Mouse (Mus musculus): ENCODE data around the gene Fcgr4. TPM values are rescaled to one million over a fixed set of nuclear protein-coding genes. Genes with fewer than 3 reads are reported as not detected.
"Not testable (repeated sequence)": the region's sequence is repeated elsewhere in the genome, so short reads cannot be mapped to it uniquely, and the experiment has no call there.

The Fcgr4 gene
- polyA plus RNA-seq, 1 experiment from 2014 or later: 0.20 TPM

DNA sequence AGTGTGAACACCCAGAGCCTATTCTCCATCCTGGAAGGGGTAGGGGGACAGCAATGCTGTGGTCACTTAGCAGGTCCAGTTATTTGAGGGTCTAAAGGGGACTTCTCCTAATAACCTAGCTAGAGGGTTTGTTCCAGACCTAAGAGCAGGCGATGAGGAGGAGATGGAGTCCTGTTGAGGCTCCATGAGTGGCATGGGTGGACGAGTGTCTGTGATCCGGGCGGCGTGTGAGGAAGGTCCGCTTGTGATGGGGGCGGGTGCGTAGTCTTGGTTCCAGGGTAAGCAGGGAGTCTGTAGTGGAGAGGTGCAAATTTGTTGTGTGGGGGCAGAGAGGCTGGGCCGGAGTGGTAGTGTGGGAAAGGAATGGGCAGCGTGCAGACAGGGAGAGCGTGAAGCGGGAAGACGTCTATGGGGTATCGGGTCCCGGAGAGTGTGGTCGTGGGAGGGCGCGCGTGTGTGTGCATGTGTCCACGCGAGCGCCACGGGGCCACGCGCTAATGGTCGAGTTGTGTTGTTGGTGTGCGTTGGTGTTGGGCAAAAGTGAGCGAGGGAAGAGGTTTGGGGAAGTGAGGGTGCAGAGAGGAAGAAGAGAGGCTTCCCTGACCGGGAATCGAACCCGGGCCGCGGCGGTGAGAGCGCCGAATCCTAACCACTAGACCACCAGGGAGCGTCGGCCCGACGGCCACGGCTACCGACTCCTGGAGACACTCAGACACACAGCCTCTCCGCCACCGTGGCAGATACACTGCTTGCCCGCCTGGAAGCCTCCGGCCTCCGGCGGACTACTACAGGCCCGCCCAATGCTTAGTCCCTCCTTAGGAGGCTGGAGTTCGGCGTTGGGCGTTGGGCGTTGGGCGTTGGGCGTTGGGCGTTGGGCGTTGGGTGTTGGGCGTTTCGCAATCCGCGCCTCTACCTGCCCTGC lies 45.1 kb downstream of the Fcgr4 start:
- Histone ChIP-seq H3K4me2 (replicated peaks) (peak overlapping the region; percentile 51), H3K4me3 (peak overlapping the region; percentile 35), H3K9ac (0 out of 2 replicates have a peak overlapping the region, but pooled peaks have one; percentile 6), H3K27me3 (replicated peaks) (peaks cover 34% of the 10 kb centered on the region)
- peak; percentile 79 for ATAC-seq (ENCODE audit: low FRiP score, low read depth)
- H3K4me1 ChIP-seq, H3K36me3 ChIP-seq, H3K27ac ChIP-seq, H3K9me3 ChIP-seq: not testable (repeated sequence)
- WGBS: 10% methylated on average over 41 of the region's 61 CpGs

DNA sequence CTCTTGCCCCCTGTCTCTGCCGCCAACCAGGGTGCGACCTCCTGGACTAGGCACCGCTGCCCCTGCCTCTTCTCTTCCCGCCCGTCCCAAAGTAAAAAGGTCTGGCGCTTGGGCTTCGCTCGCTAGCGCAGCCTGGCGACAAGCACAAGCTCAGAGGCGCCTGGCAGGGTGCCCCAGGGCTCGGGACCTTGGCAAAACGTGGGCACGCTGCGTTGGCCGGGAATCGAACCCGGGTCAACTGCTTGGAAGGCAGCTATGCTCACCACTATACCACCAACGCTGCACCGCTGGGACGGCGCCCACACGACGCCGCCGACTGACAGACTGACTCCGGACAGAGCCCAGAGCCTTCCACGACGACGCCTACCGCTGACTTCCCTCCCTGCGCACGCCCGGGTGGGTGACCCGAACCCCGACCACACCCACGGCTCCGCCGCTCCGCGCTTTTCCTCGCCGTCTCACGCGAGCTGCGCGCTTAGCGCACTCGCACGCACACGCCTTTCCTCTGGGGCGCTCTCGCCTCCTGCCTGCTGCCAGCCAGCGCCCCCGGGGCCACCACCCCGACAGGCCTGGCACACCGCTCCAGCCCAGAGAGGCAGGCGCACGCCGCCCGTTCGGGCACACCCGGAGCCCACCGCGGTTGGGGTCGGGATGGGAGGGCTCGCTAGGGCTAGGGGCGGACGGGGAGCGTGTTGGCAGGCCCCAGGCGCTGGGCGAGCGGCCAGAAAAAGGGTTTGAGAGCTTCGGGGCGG lies 45.9 kb downstream of the Fcgr4 start, which contains the start of gene Fcgr3:
Fcgr3 (minus strand) TSS at position 445 of the 752 bp plus-strand sequence.
- not testable (repeated sequence) for H3K36me3 ChIP-seq, H3K4me1 ChIP-seq, H3K9me3 ChIP-seq, H3K27ac ChIP-seq
- WGBS: 2% methylated on average over 47 of the region's 75 CpGs
- H3K4me2 ChIP-seq (replicated peaks): peak within 1 kb of the TSS; percentile 52
- H3K4me3 ChIP-seq: peak within 1 kb of the TSS; percentile 35
- H3K27me3 ChIP-seq (replicated peaks): peaks cover 38% of the 10 kb centered on the region
- peak; percentile 70 for ATAC-seq (ENCODE audit: low FRiP score, low read depth)
- H3K9ac ChIP-seq: 0 out of 2 replicates have a peak within 1 kb of the TSS, but pooled peaks have one; percentile 6

DNA sequence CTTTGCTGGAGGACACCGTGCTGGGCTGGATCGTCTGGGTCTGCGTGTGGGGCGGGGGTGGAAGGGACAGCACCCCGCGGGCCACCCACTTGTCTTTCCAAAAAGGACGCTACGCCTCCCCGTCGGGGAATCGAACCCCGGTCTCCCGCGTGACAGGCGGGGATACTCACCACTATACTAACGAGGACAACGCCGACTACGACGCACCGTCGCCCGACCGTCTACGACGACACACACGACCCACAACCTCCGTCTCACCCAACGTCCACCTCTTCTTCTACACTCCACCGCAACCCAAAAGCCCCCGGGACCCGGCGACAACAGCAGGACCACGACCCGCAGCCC lies 46.5 kb downstream of the Fcgr4 start:
- WGBS: 1% methylated on average over 25 of the region's 35 CpGs
- Histone ChIP-seq H3K4me2 (replicated peaks) (peak overlapping the region; percentile 51; the same call in 1 of the 2 replicates), H3K4me3 (0 out of 2 replicates have a peak overlapping the region, but pooled peaks have one; percentile 15), H3K27me3 (replicated peaks) (peaks cover 43% of the 10 kb centered on the region)
- H3K9me3 ChIP-seq, H3K27ac ChIP-seq, H3K36me3 ChIP-seq, H3K4me1 ChIP-seq, H3K9ac ChIP-seq: not testable (repeated sequence)
- ATAC-seq (ENCODE audit: low FRiP score, low read depth): peak; percentile 31

DNA sequence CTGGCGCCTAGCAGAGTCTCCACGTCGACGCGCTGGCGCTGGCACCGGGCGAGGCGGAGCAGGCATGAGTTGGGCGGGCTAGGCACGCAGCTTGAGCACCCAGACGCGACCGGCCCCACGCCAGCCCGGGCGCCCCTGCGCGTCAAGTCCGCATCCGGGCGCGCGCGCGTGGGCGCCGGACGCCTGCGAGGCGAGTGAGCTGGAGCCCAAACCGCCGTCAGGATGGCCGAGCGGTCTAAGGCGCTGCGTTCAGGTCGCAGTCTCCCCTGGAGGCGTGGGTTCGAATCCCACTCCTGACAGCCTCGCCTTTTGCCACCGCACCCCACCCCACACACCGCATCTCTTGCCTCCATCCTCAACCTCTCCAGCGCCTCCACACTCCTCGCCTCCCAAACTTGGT lies 47.0 kb downstream of the Fcgr4 start:
- ATAC-seq (ENCODE audit: low FRiP score, low read depth): peak; percentile 6
- Histone ChIP-seq H3K4me3 (peak overlapping the region; percentile 33; the same call in 1 of the 2 replicates), H3K27me3 (replicated peaks) (peaks cover 44% of the 10 kb centered on the region), H3K4me2 (replicated peaks) (peak overlapping the region; percentile 52)
- H3K9me3 ChIP-seq, H3K27ac ChIP-seq, H3K9ac ChIP-seq, H3K4me1 ChIP-seq, H3K36me3 ChIP-seq: not testable (repeated sequence)
- 5% methylated on average over 32 of the region's 45 CpGs for WGBS

DNA sequence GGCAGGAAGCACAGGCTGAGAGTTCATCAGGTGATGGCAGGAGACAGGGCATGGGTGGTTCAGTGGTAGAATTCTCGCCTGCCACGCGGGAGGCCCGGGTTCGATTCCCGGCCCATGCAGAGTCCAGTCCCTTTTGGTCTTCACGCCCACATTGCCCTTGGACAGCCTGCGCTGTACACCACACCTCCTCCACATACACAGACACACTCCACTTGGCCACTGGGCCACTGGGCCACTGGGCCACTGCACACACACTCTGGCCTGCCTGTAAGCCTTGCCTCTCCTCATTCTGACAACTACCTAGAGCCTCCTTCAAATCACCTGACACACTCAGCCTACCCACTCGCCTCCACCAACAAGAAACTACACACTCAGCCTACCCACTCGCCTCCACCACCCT lies 47.9 kb downstream of the Fcgr4 start:
- not testable (repeated sequence) for H3K9me3 ChIP-seq; H3K4me2 ChIP-seq (replicated peaks); H3K27ac ChIP-seq; H3K4me3 ChIP-seq; H3K9ac ChIP-seq; ATAC-seq (ENCODE audit: low FRiP score, low read depth); H3K4me1 ChIP-seq; H3K36me3 ChIP-seq
- WGBS: 24% methylated on average over 3 of the region's 10 CpGs
- peaks cover 49% of the 10 kb centered on the region for H3K27me3 ChIP-seq (replicated peaks)

DNA sequence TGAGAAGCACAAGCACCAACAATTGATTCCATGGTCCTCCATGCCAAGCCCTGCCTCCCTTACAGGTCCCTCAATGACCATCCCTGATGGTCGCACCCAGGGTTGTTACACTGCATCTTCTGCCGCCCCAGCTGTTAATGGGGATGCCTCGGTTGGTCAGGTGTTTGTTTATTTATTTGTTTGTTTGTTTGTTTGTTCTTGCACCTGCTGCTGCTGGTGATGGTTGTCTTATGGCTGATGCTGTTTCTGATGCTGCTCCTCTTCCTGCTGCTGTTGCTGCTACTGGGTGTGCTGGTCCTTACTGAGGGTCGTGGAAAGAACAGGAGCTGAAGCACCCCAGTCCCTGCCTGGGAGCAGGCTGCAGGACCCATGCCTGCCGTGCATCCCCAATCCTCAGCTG lies 49.2 kb downstream of the Fcgr4 start:
- H3K4me1 ChIP-seq; ATAC-seq (ENCODE audit: low FRiP score, low read depth); H3K27ac ChIP-seq; H3K4me2 ChIP-seq (replicated peaks); H3K4me3 ChIP-seq; H3K9ac ChIP-seq; H3K9me3 ChIP-seq; H3K36me3 ChIP-seq: not testable (repeated sequence)
- WGBS: 48% methylated on average over 5 of the region's 5 CpGs
- H3K27me3 ChIP-seq (replicated peaks): peaks cover 48% of the 10 kb centered on the region

DNA sequence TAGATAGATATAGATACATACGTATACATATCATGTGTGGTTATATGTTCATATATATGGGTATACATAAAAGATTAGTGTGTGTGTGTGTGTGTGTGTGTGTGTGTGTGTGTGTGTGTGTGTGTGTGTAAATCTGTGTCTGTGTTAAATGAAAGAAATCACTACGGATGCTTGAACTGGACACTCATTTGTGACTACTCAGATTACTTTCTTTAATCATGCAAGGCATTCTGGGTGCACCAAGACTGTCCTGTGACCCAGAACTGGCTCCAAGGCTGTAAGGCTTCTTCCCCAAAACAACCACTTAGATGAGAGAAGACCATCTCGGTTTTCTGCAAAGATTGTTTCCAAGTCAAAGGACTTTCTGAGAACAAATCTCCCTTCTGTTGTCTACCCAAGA lies 50.8 kb downstream of the Fcgr4 start:
- 64% methylated on average over 3 of the region's 3 CpGs for WGBS
- H3K27ac ChIP-seq; H3K9me3 ChIP-seq; H3K4me3 ChIP-seq; H3K36me3 ChIP-seq; H3K4me2 ChIP-seq (replicated peaks); H3K4me1 ChIP-seq; H3K9ac ChIP-seq; ATAC-seq (ENCODE audit: low FRiP score, low read depth): not testable (repeated sequence)
- H3K27me3 ChIP-seq (replicated peaks): peaks cover 44% of the 10 kb centered on the region

DNA sequence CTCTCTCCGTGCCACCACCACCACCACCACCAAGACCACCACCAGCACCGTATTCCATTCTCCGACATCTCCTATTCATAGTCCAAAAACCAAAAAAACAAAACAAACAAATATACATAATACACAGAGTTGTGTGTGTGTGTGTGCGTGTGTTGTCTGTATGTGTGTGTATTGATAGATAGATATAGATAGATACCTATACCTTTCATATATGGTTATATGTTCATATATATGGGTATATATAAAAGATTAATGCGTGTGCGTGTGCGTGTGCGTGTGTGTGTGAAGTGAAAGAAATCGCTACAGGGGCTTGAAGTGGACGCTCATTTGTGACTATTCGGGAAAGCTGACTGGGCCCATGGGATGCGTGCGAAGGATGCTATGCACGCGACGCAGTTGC lies 52.2 kb downstream of the Fcgr4 start:
- not testable (repeated sequence) for H3K27ac ChIP-seq; H3K9ac ChIP-seq; H3K4me2 ChIP-seq (replicated peaks); ATAC-seq (ENCODE audit: low FRiP score, low read depth); H3K4me1 ChIP-seq; H3K4me3 ChIP-seq; H3K36me3 ChIP-seq; H3K9me3 ChIP-seq
- H3K27me3 ChIP-seq (replicated peaks): peaks cover 35% of the 10 kb centered on the region
- 25% methylated on average over 16 of the region's 16 CpGs for WGBS

DNA sequence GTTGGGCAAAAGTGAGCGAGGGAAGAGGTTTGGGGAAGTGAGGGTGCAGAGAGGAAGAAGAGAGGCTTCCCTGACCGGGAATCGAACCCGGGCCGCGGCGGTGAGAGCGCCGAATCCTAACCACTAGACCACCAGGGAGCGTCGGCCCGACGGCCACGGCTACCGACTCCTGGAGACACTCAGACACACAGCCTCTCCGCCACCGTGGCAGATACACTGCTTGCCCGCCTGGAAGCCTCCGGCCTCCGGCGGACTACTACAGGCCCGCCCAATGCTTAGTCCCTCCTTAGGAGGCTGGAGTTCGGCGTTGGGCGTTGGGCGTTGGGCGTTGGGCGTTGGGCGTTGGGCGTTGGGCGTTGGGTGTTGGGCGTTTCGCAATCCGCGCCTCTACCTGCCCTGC lies 53.0 kb downstream of the Fcgr4 start:
- not testable (repeated sequence) for H3K9ac ChIP-seq; H3K27ac ChIP-seq; H3K36me3 ChIP-seq; H3K9me3 ChIP-seq; H3K4me2 ChIP-seq (replicated peaks); H3K4me3 ChIP-seq; H3K4me1 ChIP-seq
- peaks cover 29% of the 10 kb centered on the region for H3K27me3 ChIP-seq (replicated peaks)
- peak; percentile 51 for ATAC-seq (ENCODE audit: low FRiP score, low read depth)
- WGBS: no CpG with 5 or more reads among the region's 35 CpGs

DNA sequence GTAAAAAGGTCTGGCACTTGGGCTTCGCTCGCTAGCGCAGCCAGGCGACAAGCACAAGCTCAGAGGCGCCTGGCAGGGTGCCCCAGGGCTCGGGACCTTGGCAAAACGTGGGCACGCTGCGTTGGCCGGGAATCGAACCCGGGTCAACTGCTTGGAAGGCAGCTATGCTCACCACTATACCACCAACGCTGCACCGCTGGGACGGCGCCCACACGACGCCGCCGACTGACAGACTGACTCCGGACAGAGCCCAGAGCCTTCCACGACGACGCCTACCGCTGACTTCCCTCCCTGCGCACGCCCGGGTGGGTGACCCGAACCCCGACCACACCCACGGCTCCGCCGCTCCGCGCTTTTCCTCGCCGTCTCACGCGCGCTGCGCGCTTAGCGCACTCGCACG lies 53.5 kb downstream of the Fcgr4 start:
- H3K4me1 ChIP-seq; H3K9me3 ChIP-seq; H3K9ac ChIP-seq; H3K4me3 ChIP-seq; H3K36me3 ChIP-seq; H3K27ac ChIP-seq; H3K4me2 ChIP-seq (replicated peaks): not testable (repeated sequence)
- peaks cover 32% of the 10 kb centered on the region for H3K27me3 ChIP-seq (replicated peaks)
- WGBS: no CpG with 5 or more reads among the region's 45 CpGs
- peak; percentile 35 for ATAC-seq (ENCODE audit: low FRiP score, low read depth)

DNA sequence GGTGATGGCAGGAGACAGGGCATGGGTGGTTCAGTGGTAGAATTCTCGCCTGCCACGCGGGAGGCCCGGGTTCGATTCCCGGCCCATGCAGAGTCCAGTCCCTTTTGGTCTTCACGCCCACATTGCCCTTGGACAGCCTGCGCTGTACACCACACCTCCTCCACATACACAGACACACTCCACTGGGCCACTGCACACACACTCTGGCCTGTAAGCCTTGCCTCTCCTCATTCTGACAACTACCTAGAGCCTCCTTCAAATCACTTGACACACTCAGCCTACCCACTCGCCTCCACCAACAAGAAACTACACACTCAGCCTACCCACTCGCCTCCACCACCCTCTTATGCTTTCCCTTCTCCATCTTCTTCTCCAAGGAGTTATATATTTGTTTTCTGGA lies 55.6 kb downstream of the Fcgr4 start:
- H3K4me2 ChIP-seq (replicated peaks): not testable (repeated sequence)

DNA sequence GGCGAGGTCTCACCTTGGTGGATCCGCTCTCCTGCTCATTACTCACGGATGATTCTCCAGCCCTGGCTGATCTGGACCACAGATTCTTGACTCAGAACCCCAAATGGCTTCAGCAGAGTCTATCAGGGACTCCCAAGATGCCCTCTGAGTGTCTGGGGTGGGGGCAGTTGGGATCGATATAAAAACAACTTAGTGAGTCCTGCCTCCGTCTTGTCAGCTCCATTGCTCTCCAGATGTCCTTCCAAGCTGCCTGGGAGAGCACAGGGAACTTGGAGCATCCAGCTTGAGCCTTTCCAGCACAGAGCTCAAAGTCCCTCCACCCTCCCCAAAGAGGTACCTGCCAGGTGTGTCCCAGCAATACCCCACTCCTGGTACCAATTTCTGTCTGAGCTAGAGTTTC lies 57.5 kb downstream of the Fcgr4 start:
- WGBS: 72% methylated on average over 5 of the region's 5 CpGs
- not testable (repeated sequence) for H3K27ac ChIP-seq; H3K4me1 ChIP-seq; H3K9ac ChIP-seq; H3K36me3 ChIP-seq; H3K4me2 ChIP-seq (replicated peaks); H3K4me3 ChIP-seq; ATAC-seq (ENCODE audit: low FRiP score, low read depth); H3K9me3 ChIP-seq
- H3K27me3 ChIP-seq (replicated peaks): peaks cover 27% of the 10 kb centered on the region

More for the DNA sequence above, 55.6 kb downstream of the Fcgr4 start:
- H3K9ac ChIP-seq; H3K36me3 ChIP-seq; H3K27ac ChIP-seq; H3K4me1 ChIP-seq; ATAC-seq (ENCODE audit: low FRiP score, low read depth); H3K4me3 ChIP-seq; H3K9me3 ChIP-seq: not testable (repeated sequence)
- WGBS: 14% methylated on average over 8 of the region's 10 CpGs
- H3K27me3 ChIP-seq (replicated peaks): peaks cover 39% of the 10 kb centered on the region

Measured in neural tube, embryonic 12.5 days (tissue).